Mouse (Mus musculus) midbrain, embryonic 13.5 days (tissue): ENCODE results near the gene Sh2d7. TPM values are rescaled to one million over a fixed set of nuclear protein-coding genes. Genes with fewer than 3 reads are reported as not detected.

Source experiments
- ATAC-seq: fragments of 200-750 bp; cut with Nextera tagmentation; 2 replicates; pipeline ENCODE4 v1.8.0; 2017; ENCODE audit warnings: mild to moderate bottlenecking, moderate TSS enrichment, moderate library complexity
- H3K27ac ChIP-seq: fragments of 300-500 bp; sonication (generic); 2 replicates; pipeline ENCODE4 v1.5.1; 2015; ENCODE audit warnings: inconsistent platforms, mild to moderate bottlenecking, moderate library complexity
- H3K27me3 ChIP-seq: fragments of 300-500 bp; sonication (generic); 2 replicates; pipeline ENCODE4 v1.6.1; 2015; ENCODE audit warnings: mild to moderate bottlenecking, inconsistent platforms
- H3K36me3 ChIP-seq: fragments of 300-500 bp; sonication (generic); 2 replicates; pipeline ENCODE4 v1.6.1; 2015; ENCODE audit warnings: mild to moderate bottlenecking, inconsistent platforms
- H3K4me1 ChIP-seq: fragments of 300-500 bp; sonication (generic); replicated peaks from 2 replicates; pipeline ENCODE4 v1.6.1; 2015; ENCODE audit warnings: inconsistent platforms
- H3K4me2 ChIP-seq: fragments of 300-500 bp; sonication (generic); replicated peaks from 2 replicates; pipeline ENCODE4 v1.6.1; 2015; ENCODE audit warnings: moderate library complexity, mild to moderate bottlenecking, inconsistent platforms
- H3K4me3 ChIP-seq: fragments of 300-500 bp; sonication (generic); replicated peaks from 2 replicates; pipeline ENCODE4 v1.5.1; 2015; ENCODE audit warnings: mild to moderate bottlenecking, inconsistent platforms
- H3K9ac ChIP-seq: fragments of 300-500 bp; sonication (generic); replicated peaks from 2 replicates; pipeline ENCODE4 v1.6.1; 2015; ENCODE audit warnings: mild to moderate bottlenecking, inconsistent platforms
- H3K9me3 ChIP-seq: fragments of 300-500 bp; sonication (generic); 2 replicates; pipeline ENCODE4 v1.6.1; 2016; ENCODE audit warnings: mild to moderate bottlenecking, inconsistent platforms
- WGBS: fragments of 180-500 bp; shearing (Covaris S2); methylation state at CpG from one replicate; pipeline ENCODE4 v1.1.7; 2015; 5-methylcytosine and 5-hydroxymethylcytosine counted together
- polyA plus RNA-seq: library from polyadenylated mRNA; unstranded; fragments of >200 nt; fragmentation: Nextera tagmentation; extraction: Ambion mirVana; gene quantifications from 2 replicates; pipeline ENCODE4 v1.2.1, GENCODE M21; 2015

The Sh2d7 gene
- not detected in 2 replicates for polyA plus RNA-seq

GRCm38 (mm10) chr9:54538684-54539083 is at the start of gene Sh2d7:
TSS of gene Sh2d7 (plus strand) at chr9:54538984.
- Histone ChIP-seq H3K4me2 (no peak within 1 kb of the TSS), H3K27ac (no peak within 1 kb of the TSS), H3K9ac (no peak within 1 kb of the TSS), H3K4me3 (no peak within 1 kb of the TSS), H3K4me1 (peaks cover 7% of the 10 kb centered on the region), H3K27me3 (no peaks in the 10 kb centered on the region), H3K9me3 (no peaks in the 10 kb centered on the region), H3K36me3 (no peaks in the 10 kb centered on the region)
- WGBS = 93% methylated on average over 14 of the region's 14 CpGs
- ATAC-seq = no peak

- no peak for ATAC-seq
- H3K36me3 ChIP-seq = no peaks in the 10 kb centered on the region
- H3K9ac ChIP-seq = no peak overlapping the region
- H3K27me3 ChIP-seq = no peaks in the 10 kb centered on the region
- 89% methylated on average over 2 of the region's 2 CpGs for WGBS
- no peak overlapping the region for H3K27ac ChIP-seq
- H3K4me2 ChIP-seq = no peak overlapping the region
- no peaks in the 10 kb centered on the region for H3K9me3 ChIP-seq
- no peaks in the 10 kb centered on the region for H3K4me1 ChIP-seq
- H3K4me3 ChIP-seq = no peak overlapping the region
Observed at GRCm38 (mm10) chr9:54489599-54489998, 49.2 kb upstream of the Sh2d7 start.

- Histone ChIP-seq H3K9ac (no peak overlapping the region), H3K4me1 (no peaks in the 10 kb centered on the region), H3K27me3 (no peaks in the 10 kb centered on the region), H3K27ac (no peak overlapping the region), H3K4me3 (no peak overlapping the region), H3K4me2 (no peak overlapping the region), H3K9me3 (no peaks in the 10 kb centered on the region), H3K36me3 (no peaks in the 10 kb centered on the region)
- WGBS = 84% methylated on average over 2 of the region's 2 CpGs
- ATAC-seq = no peak
Observed at GRCm38 (mm10) chr9:54490431-54490830, 48.4 kb upstream of the Sh2d7 start.

GRCm38 (mm10) chr9:54499291-54499690 is 39.5 kb upstream of the Sh2d7 start:
- ATAC-seq = no peak
- WGBS = 86% methylated on average over 6 of the region's 6 CpGs
- Histone ChIP-seq H3K9ac (no peak overlapping the region; the same call in 1 of the 2 replicates), H3K4me2 (peak overlapping the region; percentile 65), H3K9me3 (no peaks in the 10 kb centered on the region), H3K27ac (no peak overlapping the region), H3K4me1 (peaks cover 22% of the 10 kb centered on the region), H3K4me3 (0 out of 2 replicates have a peak overlapping the region, but pooled peaks have one; percentile 80), H3K36me3 (no peaks in the 10 kb centered on the region), H3K27me3 (0 out of 2 replicates have a peak, but pooled peaks cover 6% of the 10 kb centered on the region)

GRCm38 (mm10) chr9:54499791-54500190 is 39.0 kb upstream of the Sh2d7 start:
- no peak for ATAC-seq
- Histone ChIP-seq H3K4me3 (peak overlapping the region; percentile 80), H3K9me3 (no peaks in the 10 kb centered on the region), H3K4me2 (peak overlapping the region; percentile 65), H3K27me3 (0 out of 2 replicates have a peak, but pooled peaks cover 6% of the 10 kb centered on the region), H3K9ac (no peak overlapping the region), H3K4me1 (peaks cover 22% of the 10 kb centered on the region), H3K27ac (no peak overlapping the region), H3K36me3 (no peaks in the 10 kb centered on the region)
- 77% methylated on average over 3 of the region's 3 CpGs for WGBS

- Histone ChIP-seq H3K4me1 (peaks cover 22% of the 10 kb centered on the region), H3K4me3 (peak overlapping the region; percentile 80), H3K36me3 (no peaks in the 10 kb centered on the region), H3K27ac (peak overlapping the region; percentile 90), H3K27me3 (0 out of 2 replicates have a peak, but pooled peaks cover 6% of the 10 kb centered on the region), H3K9ac (peak overlapping the region; percentile 90), H3K9me3 (no peaks in the 10 kb centered on the region), H3K4me2 (peak overlapping the region; percentile 65)
- under 1% methylated on average over 43 of the region's 43 CpGs for WGBS
- peak; percentile 86 for ATAC-seq
Observed at GRCm38 (mm10) chr9:54500832-54501452, 37.8 kb upstream of the Sh2d7 start.

- peak within 1 kb of the TSS; percentile 90 for H3K9ac ChIP-seq
- peak within 1 kb of the TSS; percentile 90 for H3K27ac ChIP-seq
- no peaks in the 10 kb centered on the region for H3K36me3 ChIP-seq
- under 1% methylated on average over 74 of the region's 99 CpGs for WGBS
- H3K4me1 ChIP-seq = peaks cover 22% of the 10 kb centered on the region
- H3K27me3 ChIP-seq = 0 out of 2 replicates have a peak, but pooled peaks cover 6% of the 10 kb centered on the region
- peak; percentile 96 for ATAC-seq
- no peaks in the 10 kb centered on the region for H3K9me3 ChIP-seq
- H3K4me2 ChIP-seq = peak within 1 kb of the TSS; percentile 65
- peak within 1 kb of the TSS; percentile 80 for H3K4me3 ChIP-seq
Observed at GRCm38 (mm10) chr9:54501453-54502110, 37.2 kb upstream of the Sh2d7 start, which contains the start of gene Dmxl2. TSS of gene Dmxl2 (minus strand) at chr9:54501626.

GRCm38 (mm10) chr9:54502111-54502495 is 36.7 kb upstream of the Sh2d7 start:
- Histone ChIP-seq H3K4me3 (peak overlapping the region; percentile 80), H3K4me2 (peak overlapping the region; percentile 65), H3K9ac (peak overlapping the region; percentile 90; the same call in 1 of the 2 replicates), H3K4me1 (peaks cover 22% of the 10 kb centered on the region), H3K9me3 (no peaks in the 10 kb centered on the region), H3K27ac (peak overlapping the region; percentile 90; the same call in 1 of the 2 replicates), H3K36me3 (no peaks in the 10 kb centered on the region), H3K27me3 (0 out of 2 replicates have a peak, but pooled peaks cover 6% of the 10 kb centered on the region)
- WGBS = 3% methylated on average over 13 of the region's 13 CpGs
- no peak; the same call in 1 of the 2 replicates for ATAC-seq

- Histone ChIP-seq H3K4me1 (peaks cover 22% of the 10 kb centered on the region), H3K4me3 (peak overlapping the region; percentile 80), H3K27ac (no peak overlapping the region), H3K9me3 (no peaks in the 10 kb centered on the region), H3K36me3 (no peaks in the 10 kb centered on the region), H3K4me2 (peak overlapping the region; percentile 65), H3K9ac (no peak overlapping the region; the same call in 1 of the 2 replicates), H3K27me3 (0 out of 2 replicates have a peak, but pooled peaks cover 6% of the 10 kb centered on the region)
- WGBS = 9% methylated on average over 12 of the region's 12 CpGs
- ATAC-seq = no peak
Observed at GRCm38 (mm10) chr9:54502873-54503272, 35.9 kb upstream of the Sh2d7 start.

- Histone ChIP-seq H3K4me3 (no peak overlapping the region), H3K4me2 (no peak overlapping the region), H3K27ac (no peak overlapping the region), H3K36me3 (no peaks in the 10 kb centered on the region), H3K4me1 (no peaks in the 10 kb centered on the region), H3K9ac (no peak overlapping the region), H3K27me3 (no peaks in the 10 kb centered on the region), H3K9me3 (no peaks in the 10 kb centered on the region)
- ATAC-seq = no peak
- 88% methylated on average over 2 of the region's 2 CpGs for WGBS
Observed at GRCm38 (mm10) chr9:54515991-54516390, 22.8 kb upstream of the Sh2d7 start.

GRCm38 (mm10) chr9:54518921-54519320 is 19.9 kb upstream of the Sh2d7 start:
- no peak overlapping the region for H3K4me3 ChIP-seq
- H3K27ac ChIP-seq = no peak overlapping the region
- no peaks in the 10 kb centered on the region for H3K4me1 ChIP-seq
- H3K27me3 ChIP-seq = no peaks in the 10 kb centered on the region
- no peaks in the 10 kb centered on the region for H3K36me3 ChIP-seq
- ATAC-seq = no peak
- no peak overlapping the region for H3K4me2 ChIP-seq
- H3K9ac ChIP-seq = no peak overlapping the region
- no peaks in the 10 kb centered on the region for H3K9me3 ChIP-seq
- 78% methylated on average over 7 of the region's 7 CpGs for WGBS

GRCm38 (mm10) chr9:54520286-54520685 is 18.5 kb upstream of the Sh2d7 start:
- Histone ChIP-seq H3K9me3 (no peaks in the 10 kb centered on the region), H3K4me3 (no peak overlapping the region), H3K27me3 (no peaks in the 10 kb centered on the region), H3K4me2 (no peak overlapping the region), H3K36me3 (no peaks in the 10 kb centered on the region), H3K27ac (no peak overlapping the region), H3K4me1 (no peaks in the 10 kb centered on the region), H3K9ac (no peak overlapping the region)
- 90% methylated on average over 4 of the region's 4 CpGs for WGBS
- ATAC-seq = no peak
